Mouse (Mus musculus): Measurements from ENCODE around the gene Srpk2. TPM values are rescaled to one million over a fixed set of nuclear protein-coding genes. Genes with fewer than 3 reads are reported as not detected.
A peak's percentile ranks its signal among the peaks of the same experiment; 100 is the strongest.
"Not testable (repeated sequence)": the region's sequence is repeated elsewhere in the genome, so short reads cannot be mapped to it uniquely, and the experiment has no call there.

The Srpk2 gene
- polyA plus RNA-seq, 1 experiment, result 22.8 TPM

- TF ChIP-seq POLR2A (IDR thresholded peaks at IDR 0.05; ENCODE audit: borderline replicate concordance, control insufficient read depth, low read depth, low read length) (no peak), CTCF (IDR thresholded peaks at IDR 0.05; ENCODE audit: control insufficient read depth, insufficient read depth, low read length) (no peak)
- WGBS, result 62% methylated on average over 8 of the region's 8 CpGs
- Histone ChIP-seq H3K4me3 (replicated peaks; ENCODE audit: control insufficient read depth, low read depth, low read length) (no peak overlapping the region), H3K4me1 (ENCODE audit: control insufficient read depth, insufficient read depth, low read length) (peaks cover 3% of the 10 kb centered on the region; the same call in 1 of the 2 replicates), H3K27ac (ENCODE audit: control insufficient read depth, insufficient read depth, low read depth, low read length, poor library complexity) (peak overlapping the region; percentile 70)
Observed at GRCm38 (mm10) chr5:23597260-23597864, 87.1 kb downstream of the Srpk2 start.

- no peak overlapping the region; the same call in 1 of the 2 replicates for H3K27ac ChIP-seq (ENCODE audit: control insufficient read depth, insufficient read depth, low read depth, low read length, poor library complexity)
- H3K4me1 ChIP-seq (ENCODE audit: control insufficient read depth, insufficient read depth, low read length), result peaks cover 3% of the 10 kb centered on the region; the same call in 1 of the 2 replicates
- TF ChIP-seq POLR2A (IDR thresholded peaks at IDR 0.05; ENCODE audit: borderline replicate concordance, control insufficient read depth, low read depth, low read length) (no peak), CTCF (IDR thresholded peaks at IDR 0.05; ENCODE audit: control insufficient read depth, insufficient read depth, low read length) (no peak)
- no peak overlapping the region for H3K4me3 ChIP-seq (replicated peaks; ENCODE audit: control insufficient read depth, low read depth, low read length)
- 46% methylated on average over 5 of the region's 5 CpGs for WGBS
Observed at GRCm38 (mm10) chr5:23596326-23596965, 88.0 kb downstream of the Srpk2 start.

GRCm38 (mm10) chr5:23590298-23590697 lies 94.1 kb downstream of the Srpk2 start:
- not testable (repeated sequence) for H3K27ac ChIP-seq (ENCODE audit: control insufficient read depth, insufficient read depth, low read depth, low read length, poor library complexity); H3K4me3 ChIP-seq (replicated peaks; ENCODE audit: control insufficient read depth, low read depth, low read length); H3K4me1 ChIP-seq (ENCODE audit: control insufficient read depth, insufficient read depth, low read length)
- WGBS, result 87% methylated on average over 5 of the region's 5 CpGs

GRCm38 (mm10) chr5:23587614-23588013 lies 96.8 kb downstream of the Srpk2 start:
- Histone ChIP-seq H3K4me1 (ENCODE audit: control insufficient read depth, insufficient read depth, low read length) (no peaks in the 10 kb centered on the region; the same call in 1 of the 2 replicates), H3K27ac (ENCODE audit: control insufficient read depth, insufficient read depth, low read depth, low read length, poor library complexity) (peak overlapping the region; percentile 82; the same call in 1 of the 2 replicates), H3K4me3 (replicated peaks; ENCODE audit: control insufficient read depth, low read depth, low read length) (no peak overlapping the region)
- WGBS, result 50% methylated on average over 2 of the region's 2 CpGs
- TF ChIP-seq POLR2A (IDR thresholded peaks at IDR 0.05; ENCODE audit: borderline replicate concordance, control insufficient read depth, low read depth, low read length), result no peak
- no peak for TF ChIP-seq CTCF (IDR thresholded peaks at IDR 0.05; ENCODE audit: control insufficient read depth, insufficient read depth, low read length)

- Histone ChIP-seq H3K4me3 (replicated peaks; ENCODE audit: control insufficient read depth, low read depth, low read length) (peak overlapping the region; percentile 4), H3K4me1 (ENCODE audit: control insufficient read depth, insufficient read depth, low read length) (no peaks in the 10 kb centered on the region; the same call in 1 of the 2 replicates), H3K27ac (ENCODE audit: control insufficient read depth, insufficient read depth, low read depth, low read length, poor library complexity) (peak overlapping the region; percentile 82)
- WGBS, result 52% methylated on average over 13 of the region's 13 CpGs
- TF ChIP-seq POLR2A (IDR thresholded peaks at IDR 0.05; ENCODE audit: borderline replicate concordance, control insufficient read depth, low read depth, low read length) (no peak), CTCF (IDR thresholded peaks at IDR 0.05; ENCODE audit: control insufficient read depth, insufficient read depth, low read length) (no peak)
Observed at GRCm38 (mm10) chr5:23586531-23587453, 97.6 kb downstream of the Srpk2 start.

- Histone ChIP-seq H3K4me1 (ENCODE audit: control insufficient read depth, insufficient read depth, low read length) (no peaks in the 10 kb centered on the region; the same call in 1 of the 2 replicates), H3K27ac (ENCODE audit: control insufficient read depth, insufficient read depth, low read depth, low read length, poor library complexity) (no peak overlapping the region), H3K4me3 (replicated peaks; ENCODE audit: control insufficient read depth, low read depth, low read length) (no peak overlapping the region)
- TF ChIP-seq CTCF (IDR thresholded peaks at IDR 0.05; ENCODE audit: control insufficient read depth, insufficient read depth, low read length), result no peak
- no peak for TF ChIP-seq POLR2A (IDR thresholded peaks at IDR 0.05; ENCODE audit: borderline replicate concordance, control insufficient read depth, low read depth, low read length)
- WGBS, result 83% methylated on average over 2 of the region's 2 CpGs
Observed at GRCm38 (mm10) chr5:23581484-23582060, 102.8 kb downstream of the Srpk2 start.

- no peak overlapping the region for H3K27ac ChIP-seq (ENCODE audit: control insufficient read depth, insufficient read depth, low read depth, low read length, poor library complexity)
- no peak overlapping the region for H3K4me3 ChIP-seq (replicated peaks; ENCODE audit: control insufficient read depth, low read depth, low read length)
- 49% methylated on average over 3 of the region's 3 CpGs for WGBS
- peaks cover 3% of the 10 kb centered on the region; the same call in 1 of the 2 replicates for H3K4me1 ChIP-seq (ENCODE audit: control insufficient read depth, insufficient read depth, low read length)
- TF ChIP-seq CTCF (IDR thresholded peaks at IDR 0.05; ENCODE audit: control insufficient read depth, insufficient read depth, low read length) (no peak), POLR2A (IDR thresholded peaks at IDR 0.05; ENCODE audit: borderline replicate concordance, control insufficient read depth, low read depth, low read length) (no peak)
Observed at GRCm38 (mm10) chr5:23579120-23579880, 105.1 kb downstream of the Srpk2 start.
